Mouse (Mus musculus) liver, adult 2 months (tissue): ENCODE results near the gene Pde4d.

Source experiments
- CTCF ChIP-seq: fragments of 200-500 bp; IDR thresholded peaks from 2 replicates; pipeline ENCODE4 v1.5.1; 2011; ENCODE audit warnings: low read depth, low read length, control low read depth
- POLR2A ChIP-seq: fragments of 200-500 bp; IDR thresholded peaks from 2 replicates; pipeline ENCODE4 v1.6.1; 2011; ENCODE audit warnings: low read length, control low read depth; ENCODE audit not compliant: insufficient read depth; ENCODE audit errors: extremely low read depth

DNA sequence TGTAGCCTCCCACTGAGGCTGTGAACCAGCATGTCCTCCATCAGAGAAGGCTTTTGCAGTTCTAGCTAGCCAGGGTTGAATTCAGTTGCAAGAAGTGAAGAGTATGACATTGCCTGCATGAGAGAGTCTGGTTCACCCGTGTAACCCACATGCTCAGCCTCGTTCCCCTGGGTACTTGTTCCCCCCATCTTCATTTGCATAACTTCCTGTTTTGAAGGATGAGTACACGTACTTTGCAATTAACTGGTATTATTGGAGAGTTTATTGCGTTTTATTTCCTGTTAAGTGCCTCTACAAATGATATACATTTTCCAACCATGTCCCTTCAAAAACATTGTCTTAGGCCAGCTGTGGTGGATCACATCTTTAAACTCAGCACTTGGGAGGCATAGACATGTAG, 237.1 kb downstream of the Pde4d start:
- TF ChIP-seq CTCF (no peak), POLR2A (no peak)
